ENCODE assay signal across 8 mouse cellular contexts in genomic region chr4:101392229-101392628, GRCm38 (mm10). TPM values are rescaled to one million over a fixed set of nuclear protein-coding genes. Genes with fewer than 3 reads are reported as not detected.
DNase-seq lines count a peak whose midpoint lies in the region; ATAC-seq lines count a peak whose summit lies in the region.

No protein-coding gene starts in this region.

- H3K4me3 ChIP-seq in midbrain, embryonic 14.5 days (replicated peaks; ENCODE audit: low read depth, low read length): no peak overlapping the region
- H3K4me3 ChIP-seq in midbrain, embryonic 10.5 days: no peak overlapping the region

- H3K27ac ChIP-seq in midbrain, embryonic 14.5 days (replicated peaks; ENCODE audit: low read depth, low read length): no peak overlapping the region
- no peak overlapping the region for H3K27ac ChIP-seq in midbrain, embryonic 10.5 days (replicated peaks)

- H3K9ac ChIP-seq in midbrain, embryonic 14.5 days (replicated peaks; ENCODE audit: low read length): no peak overlapping the region

- H3K9me3 ChIP-seq in midbrain, embryonic 14.5 days (ENCODE audit: control insufficient read depth, low read length): no peaks in the 10 kb centered on the region
- H3K9me3 ChIP-seq in midbrain, embryonic 10.5 days (replicated peaks): no peaks in the 10 kb centered on the region

- no peak overlapping the region for H3K4me2 ChIP-seq in midbrain, embryonic 14.5 days (ENCODE audit: low read length)

- no peaks in the 10 kb centered on the region for H3K36me3 ChIP-seq in midbrain, embryonic 14.5 days (ENCODE audit: control insufficient read depth, insufficient read depth, low read length)
- H3K36me3 ChIP-seq in midbrain, embryonic 10.5 days: no peaks in the 10 kb centered on the region

- DNase-seq in adrenal gland, adult (ENCODE audit: inconsistent age in 2 of 2, low spot score in 1 of 2): peak; percentile 46 to 76
- no peak for DNase-seq in adrenal gland, adult 2 months
- DNase-seq in midbrain, embryonic 14.5 days: peak; percentile 31
- DNase-seq in midbrain, embryonic 10.5 days (ENCODE audit: low spot score): no peak
- peak; percentile 70 to 77 for DNase-seq in cerebellum, postnatal 10 days
- peak; percentile 56 for DNase-seq in induced T-regulatory cell, adult 2 months (ENCODE audit: low read depth)
- peak; percentile 52 for DNase-seq in mesoderm, embryonic 11.5 days (ENCODE audit: low read depth, low spot score)
- DNase-seq in layer of hippocampus, adult 18-20 months (ENCODE audit: low spot score in 2 of 2): no peak

- no peaks in the 10 kb centered on the region for H3K4me1 ChIP-seq in midbrain, embryonic 14.5 days (ENCODE audit: control insufficient read depth, insufficient read depth, low read length)
- no peaks in the 10 kb centered on the region for H3K4me1 ChIP-seq in midbrain, embryonic 10.5 days

- ATAC-seq in midbrain, embryonic 14.5 days (ENCODE audit: low FRiP score, low TSS enrichment): no peak

- WGBS in midbrain, embryonic 14.5 days: 48% methylated on average over 2 of the region's 2 CpGs
- 49% methylated on average over 2 of the region's 2 CpGs for WGBS in midbrain, embryonic 10.5 days

- H3K27me3 ChIP-seq in midbrain, embryonic 14.5 days (ENCODE audit: control insufficient read depth, insufficient read depth, low read length): no peaks in the 10 kb centered on the region
- no peaks in the 10 kb centered on the region for H3K27me3 ChIP-seq in midbrain, embryonic 10.5 days (ENCODE audit: low read depth, poor library complexity, severe bottlenecking)

RNA-seq across cellular contexts. Expression of gene Ak4, which starts 26.8 kb away (rescaled TPM):
- total RNA-seq in adrenal gland, adult 2 months (2021): 1 to 10 TPM; 5.0 to 5.9 TPM
- polyA plus RNA-seq in adrenal gland, adult 2 months (2012; rRNA removed): 3.9 and 6.2 TPM in 2 replicates
- polyA plus RNA-seq in midbrain, embryonic 14.5 days (2014; fragmentation: Nextera tagmentation; extraction: Ambion mirVana): 3.9 and 4.3 TPM in 2 replicates
- polyA plus RNA-seq in midbrain, embryonic 10.5 days (2016; fragmentation: Nextera tagmentation; extraction: Ambion mirVana): 35.7 and 47.8 TPM in 2 replicates
- 10 to 100 TPM; 84.1 to 87.1 TPM for total RNA-seq in layer of hippocampus, adult 18-20 months (2021)

Comparison
In these comparisons a context has a peak if more than half of its experiments do, and no peak if none do; other contexts are left out.
1. DNase-seq: peak in adrenal gland, adult (2 of 2), midbrain, embryonic 14.5 days (single experiment), cerebellum, postnatal 10 days (2 of 2), induced T-regulatory cell, adult 2 months (single experiment) and mesoderm, embryonic 11.5 days (single experiment); none in adrenal gland, adult 2 months (single experiment), midbrain, embryonic 10.5 days (single experiment) and layer of hippocampus, adult 18-20 months (0 of 2).